Mouse (Mus musculus): ENCODE results near the gene Spata25.

Spata25 gene

DNA sequence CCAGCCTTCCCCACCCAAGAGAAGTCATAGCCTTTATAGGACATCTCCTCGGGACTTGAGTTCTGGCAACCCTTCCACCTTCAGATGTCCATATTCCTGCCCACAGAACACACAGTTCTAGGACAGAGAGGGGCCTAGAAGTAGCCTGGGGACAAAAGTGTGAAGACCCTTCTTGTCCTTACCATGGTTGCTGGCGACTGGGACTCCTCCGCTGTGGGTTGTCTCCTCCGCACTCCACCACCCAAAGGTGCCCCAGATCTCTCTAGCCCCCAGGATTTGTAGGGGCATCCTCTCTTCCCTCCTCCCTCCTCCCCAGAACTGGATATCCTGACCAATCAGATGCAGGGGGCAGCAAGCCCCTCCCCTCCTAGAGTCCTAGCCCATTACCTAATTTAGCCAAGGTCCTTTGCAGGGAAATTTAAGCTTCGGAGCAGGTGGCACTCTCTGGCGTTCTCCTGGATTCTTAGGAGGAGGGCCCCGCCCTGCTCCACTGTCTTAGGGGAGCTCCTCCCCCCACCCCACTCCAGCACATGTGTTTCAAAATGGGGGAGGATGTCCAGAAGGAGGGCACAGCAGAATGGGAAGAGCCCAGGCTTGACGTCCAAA lies 48.8 kb downstream of the Spata25 start, which contains the start of gene Tnnc2:
Gene Tnnc2, minus strand, starts transcription at position 487 of the 606 bp plus-strand sequence.
- no peak for DNase-seq

DNA sequence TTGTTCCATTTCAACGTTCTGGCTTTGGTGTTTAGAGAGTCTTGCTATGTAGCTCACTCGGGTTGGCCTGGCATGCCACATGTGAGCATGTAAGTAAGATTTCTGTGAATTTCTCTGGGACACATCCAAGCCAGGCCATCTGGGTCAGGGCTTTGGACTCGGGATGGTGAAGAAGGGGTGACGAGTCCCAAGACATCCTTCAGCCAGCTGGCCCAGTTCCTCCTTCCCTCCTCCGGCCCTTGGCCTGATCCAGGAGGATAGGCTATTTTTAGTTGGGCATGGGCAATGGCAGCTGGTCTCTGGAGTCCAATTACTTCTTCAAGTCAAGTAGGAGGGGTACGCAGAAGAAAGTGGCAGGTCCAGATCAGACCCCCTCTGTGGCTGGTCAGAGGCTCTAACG lies 49.5 kb downstream of the Spata25 start:
- DNase-seq, result no peak

DNA sequence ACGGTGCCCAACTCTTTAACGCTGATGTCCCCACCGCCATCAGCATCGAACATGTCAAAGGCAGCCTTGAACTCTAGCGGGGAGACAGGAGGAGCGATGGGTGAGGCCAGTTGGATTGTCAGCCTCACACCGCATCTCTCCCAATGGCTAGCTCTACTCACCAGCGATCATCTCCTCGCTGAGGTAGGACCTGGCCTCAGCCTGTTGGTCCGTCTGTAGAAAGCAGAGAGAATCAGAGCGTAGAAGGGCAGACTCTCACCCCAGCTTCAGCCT lies 50.4 kb downstream of the Spata25 start:
- no peak for DNase-seq

DNA sequence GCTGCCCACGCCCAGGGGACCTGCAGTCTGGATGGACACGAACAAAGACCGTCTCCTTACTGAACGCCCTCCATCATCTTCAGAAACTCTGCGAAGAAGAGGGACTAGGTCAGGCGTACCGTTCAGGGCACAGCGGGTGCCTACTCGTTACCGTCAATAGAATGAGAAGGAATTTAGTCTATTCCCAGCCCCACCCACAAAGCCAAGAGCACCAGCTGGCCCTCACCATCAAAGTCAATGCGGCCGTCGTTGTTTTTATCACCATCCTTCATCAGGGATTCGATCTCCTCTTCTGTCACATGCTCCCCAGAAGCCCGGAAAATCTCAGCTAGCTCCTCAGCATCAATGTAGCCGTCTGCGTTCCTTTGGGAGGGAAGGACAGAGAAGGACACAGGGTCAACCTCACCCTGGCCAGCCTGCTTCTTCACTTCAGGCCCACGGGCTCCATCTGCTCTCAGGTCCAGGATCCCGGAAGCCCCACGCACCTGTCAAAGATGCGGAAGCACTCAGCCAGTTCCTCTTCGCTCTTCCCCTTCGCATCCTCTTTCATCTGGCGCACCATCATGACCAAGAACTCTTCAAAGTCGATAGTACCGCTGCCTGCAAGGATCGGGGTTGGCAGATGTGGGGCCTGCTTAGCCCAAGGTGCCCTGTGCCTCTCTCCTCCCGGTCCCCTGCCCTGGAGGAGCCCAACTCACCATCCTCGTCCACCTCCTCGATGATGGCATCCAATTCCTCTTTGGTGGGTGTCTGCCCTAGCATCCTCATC lies 50.9 kb downstream of the Spata25 start:
- no peak for DNase-seq

DNA sequence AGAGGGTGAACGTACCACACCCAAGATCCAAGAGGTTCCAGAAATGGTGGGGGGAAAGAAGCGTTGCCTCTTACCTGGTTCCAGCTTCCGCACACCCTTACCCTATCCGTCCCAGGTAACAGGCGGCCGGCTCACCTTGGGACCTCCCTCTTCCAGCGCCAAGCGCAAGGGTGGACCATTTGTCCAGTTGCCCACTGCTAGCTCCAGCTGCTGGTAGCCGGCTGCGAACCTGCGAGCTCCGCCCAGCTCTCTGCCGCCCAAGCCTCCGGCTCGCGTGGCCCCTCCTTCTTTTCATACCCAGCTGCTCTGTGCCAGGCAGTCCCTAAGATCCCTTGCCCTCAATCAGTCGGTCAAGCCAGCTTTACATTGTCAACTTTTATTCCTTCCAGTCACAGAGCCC lies 51.5 kb downstream of the Spata25 start:
- DNase-seq, result no peak

All from right cerebral cortex, postnatal 14 days (tissue).